Mouse (Mus musculus): ENCODE data around the gene Gm3543. TPM values are rescaled to one million over a fixed set of nuclear protein-coding genes. Genes with fewer than 3 reads are reported as not detected.
"Not testable (repeated sequence)": the region's sequence is repeated elsewhere in the genome, so short reads cannot be mapped to it uniquely, and the experiment has no call there.

Gm3543 gene
- not detected in 2 replicates for polyA plus RNA-seq (2016; fragmentation: Nextera tagmentation; extraction: Ambion mirVana)

DNA sequence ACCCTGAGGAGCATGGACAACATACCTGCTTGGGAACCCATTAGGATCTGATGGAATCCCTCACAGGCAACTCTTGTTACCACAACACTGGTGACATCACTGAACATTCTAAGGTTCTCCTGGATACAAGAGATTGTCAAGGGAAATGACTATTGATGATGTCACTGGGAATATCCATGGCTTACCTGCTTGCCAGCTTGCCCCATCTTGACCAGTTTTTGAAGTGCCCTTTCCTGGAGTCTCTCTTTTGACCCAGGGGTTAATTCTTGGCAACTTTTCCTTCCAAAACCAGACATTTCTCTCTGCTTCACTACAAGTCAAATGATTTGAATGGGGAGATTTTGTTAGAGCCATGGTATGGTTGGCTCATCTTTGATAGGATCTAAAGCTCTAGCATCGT is at the start of gene Gm3543:
Gene Gm3543 (minus strand): TSS at position 101 of the 400 bp plus-strand sequence.
- ATAC-seq (ENCODE audit: low FRiP score); H3K27ac ChIP-seq; H3K4me2 ChIP-seq; H3K36me3 ChIP-seq (replicated peaks); H3K9me3 ChIP-seq; H3K27me3 ChIP-seq; H3K4me1 ChIP-seq; H3K4me3 ChIP-seq (replicated peaks); H3K9ac ChIP-seq: not testable (repeated sequence)
- no CpG with 5 or more reads among the region's 1 CpGs for WGBS

DNA sequence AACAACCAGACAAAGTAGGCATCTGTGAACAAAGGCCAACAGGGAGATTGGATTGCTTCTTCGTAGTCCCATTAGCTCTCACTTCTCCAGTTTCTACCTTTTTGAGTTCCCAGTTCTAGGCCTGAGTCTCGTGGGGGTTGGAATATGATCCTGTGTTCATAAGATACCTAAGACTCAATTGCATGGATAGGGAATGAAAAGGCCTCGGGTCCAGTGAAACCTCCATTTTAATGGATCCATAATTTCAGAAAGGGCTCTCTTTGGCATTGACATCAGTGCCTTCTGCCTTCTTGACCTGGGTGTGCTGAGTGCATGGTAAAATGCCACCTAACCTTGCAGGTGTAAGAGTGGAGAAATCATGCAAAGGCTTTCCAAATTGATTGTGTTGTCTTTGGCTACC is 14.5 kb downstream of the Gm3543 start:
- not testable (repeated sequence) for ATAC-seq (ENCODE audit: low FRiP score); H3K4me2 ChIP-seq; H3K9ac ChIP-seq; H3K27ac ChIP-seq; H3K4me3 ChIP-seq (replicated peaks); H3K9me3 ChIP-seq; H3K36me3 ChIP-seq (replicated peaks); H3K27me3 ChIP-seq; H3K4me1 ChIP-seq
- 65% methylated on average over 3 of the region's 3 CpGs for WGBS

GRCm38 (mm10) chr14:41967827-41968226 is 15.3 kb downstream of the Gm3543 start, which contains the start of gene Gm6401:
Gene Gm6401, minus strand, starts transcription at chr14:41967927.
- WGBS = 76% methylated on average over 1 of the region's 1 CpGs
- not testable (repeated sequence) for H3K9me3 ChIP-seq; H3K27me3 ChIP-seq; H3K9ac ChIP-seq; H3K27ac ChIP-seq; H3K4me3 ChIP-seq (replicated peaks); H3K36me3 ChIP-seq (replicated peaks); H3K4me2 ChIP-seq; H3K4me1 ChIP-seq; ATAC-seq (ENCODE audit: low FRiP score)

DNA sequence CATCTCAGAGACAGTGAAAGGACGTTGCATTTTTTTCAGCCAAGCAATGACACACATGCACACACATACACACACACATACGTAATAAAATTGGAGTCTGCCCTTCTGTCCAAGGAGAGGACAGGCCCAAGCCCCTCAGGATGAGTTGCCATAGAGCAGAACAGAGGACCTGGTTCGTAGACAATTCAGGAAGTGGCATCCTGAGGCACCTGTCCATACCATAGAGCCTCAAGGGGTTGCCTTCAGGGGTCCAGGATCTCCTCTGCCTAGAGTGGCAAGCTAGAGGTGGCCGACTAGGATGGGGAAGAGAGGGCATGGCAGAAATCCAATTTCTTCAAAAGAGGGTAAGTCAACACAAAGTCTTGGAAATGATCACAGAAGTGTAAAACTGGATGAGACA is 19.0 kb downstream of the Gm3543 start:
- H3K9me3 ChIP-seq; ATAC-seq (ENCODE audit: low FRiP score); H3K36me3 ChIP-seq (replicated peaks); H3K27me3 ChIP-seq; H3K4me1 ChIP-seq; H3K9ac ChIP-seq; H3K4me2 ChIP-seq; H3K4me3 ChIP-seq (replicated peaks); H3K27ac ChIP-seq: not testable (repeated sequence)
- 68% methylated on average over 4 of the region's 4 CpGs for WGBS

DNA sequence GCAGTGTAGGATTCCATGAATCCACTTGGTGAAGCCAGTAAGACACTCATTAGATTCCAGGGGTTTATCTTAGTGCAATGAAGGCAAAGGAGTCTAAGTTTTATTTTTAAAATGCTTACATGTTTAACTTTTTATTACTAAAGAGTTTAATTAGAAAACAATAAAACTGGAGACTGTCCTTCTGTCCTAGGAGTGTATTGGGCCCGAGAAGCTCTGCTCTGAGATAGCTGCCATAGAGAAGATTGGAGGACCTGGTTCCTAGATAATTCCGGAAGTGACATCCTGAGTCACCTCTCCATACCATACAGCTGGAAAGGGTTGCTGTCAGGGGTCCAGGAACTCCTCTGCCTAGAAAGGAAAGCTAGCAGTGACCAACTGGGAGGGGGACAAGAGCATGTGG is 39.4 kb downstream of the Gm3543 start, which contains the start of gene 1700024B05Rik:
Gene 1700024B05Rik (plus strand): TSS at position 301 of the 400 bp plus-strand sequence.
- H3K4me2 ChIP-seq; ATAC-seq (ENCODE audit: low FRiP score); H3K4me1 ChIP-seq; H3K9ac ChIP-seq; H3K36me3 ChIP-seq (replicated peaks); H3K27ac ChIP-seq; H3K4me3 ChIP-seq (replicated peaks); H3K9me3 ChIP-seq; H3K27me3 ChIP-seq: not testable (repeated sequence)
- 84% methylated on average over 2 of the region's 2 CpGs for WGBS

Other genes with a start within 250 kb of the Gm3543 start
- gene Gm7929, start 232.7 kb downstream of the Gm3543 start, polyA plus RNA-seq (2016; fragmentation: Nextera tagmentation; extraction: Ambion mirVana) = not detected in 2 replicates
- not detected in 2 replicates for gene Gm47189, start 210.9 kb downstream of the Gm3543 start, polyA plus RNA-seq (2016; fragmentation: Nextera tagmentation; extraction: Ambion mirVana)
- gene Gm7980, start 76.0 kb downstream of the Gm3543 start, polyA plus RNA-seq (2016; fragmentation: Nextera tagmentation; extraction: Ambion mirVana) = not detected in 2 replicates
- gene 1700049E17Rik1, start 58.4 kb downstream of the Gm3543 start, polyA plus RNA-seq (2016; fragmentation: Nextera tagmentation; extraction: Ambion mirVana) = not detected in 2 replicates
- not detected in 2 replicates for gene 1700024B05Rik, start 39.3 kb downstream of the Gm3543 start, polyA plus RNA-seq (2016; fragmentation: Nextera tagmentation; extraction: Ambion mirVana)
- gene Gm6401, start 15.4 kb downstream of the Gm3543 start, polyA plus RNA-seq (2016; fragmentation: Nextera tagmentation; extraction: Ambion mirVana) = not detected in 2 replicates
- not detected in 2 replicates for gene Gm7951, start 134.0 kb upstream of the Gm3543 start, polyA plus RNA-seq (2016; fragmentation: Nextera tagmentation; extraction: Ambion mirVana)
- gene Gm17027, start 179.3 kb upstream of the Gm3543 start, polyA plus RNA-seq (2016; fragmentation: Nextera tagmentation; extraction: Ambion mirVana) = not detected in 2 replicates
- gene Gm3573, start 207.5 kb upstream of the Gm3543 start, polyA plus RNA-seq (2016; fragmentation: Nextera tagmentation; extraction: Ambion mirVana) = not detected in 2 replicates